Mouse (Mus musculus) Patski (cell line): Measurements from ENCODE around the gene Fgd5. TPM values are rescaled to one million over a fixed set of nuclear protein-coding genes. Genes with fewer than 3 reads are reported as not detected.
"Not testable (repeated sequence)": the region's sequence is repeated elsewhere in the genome, so short reads cannot be mapped to it uniquely, and the experiment has no call there.

Experiments
- ATAC-seq: fragments of 100-300 bp; one replicate; pipeline ENCODE4 v1.8.0; 2021
- CTCF ChIA-PET: fragments of 350-600 bp; sonication (Branson Sonifier 250); formaldehyde crosslinking; loops from one replicate; lab custom pipeline; 2022; ENCODE audit warnings: inconsistent platforms; lab: Charles Lee
- POLR2A ChIA-PET: fragments of 350-600 bp; sonication (Branson Sonifier 250); formaldehyde crosslinking; loops from one replicate; lab custom pipeline; 2022; ENCODE audit warnings: antibody characterized with exemption, inconsistent platforms; lab: Charles Lee
- DNase-seq: peaks from one replicate; pipeline ENCODE4 v3.0.0-alpha.2; 2011; ENCODE audit warnings: low read depth, low spot score
- H3K27me3 ChIP-seq: fragments of 371-371 bp; one replicate; pipeline ENCODE4 v1.5.1; 2021
- CTCF ChIP-seq: fragments of 100-300 bp; IDR thresholded peaks from one replicate; pipeline ENCODE4 v1.5.1; 2021
- in situ Hi-C: fragments of 300-500 bp; cut with MboI; formaldehyde crosslinking; loops from 3 replicates; pipeline ENCODE4 v1.11.1; 2018; ENCODE audit warnings: low pct_unique_long_range_greater_than_20kb, mixed read lengths
- polyA plus RNA-seq: library from polyadenylated mRNA; unstranded; gene quantifications from one replicate; pipeline ENCODE4 v1.2.3, GENCODE M21; 2021

Gene Fgd5
- polyA plus RNA-seq, 1 experiment from 2014 or later = 0.06 TPM

DNA sequence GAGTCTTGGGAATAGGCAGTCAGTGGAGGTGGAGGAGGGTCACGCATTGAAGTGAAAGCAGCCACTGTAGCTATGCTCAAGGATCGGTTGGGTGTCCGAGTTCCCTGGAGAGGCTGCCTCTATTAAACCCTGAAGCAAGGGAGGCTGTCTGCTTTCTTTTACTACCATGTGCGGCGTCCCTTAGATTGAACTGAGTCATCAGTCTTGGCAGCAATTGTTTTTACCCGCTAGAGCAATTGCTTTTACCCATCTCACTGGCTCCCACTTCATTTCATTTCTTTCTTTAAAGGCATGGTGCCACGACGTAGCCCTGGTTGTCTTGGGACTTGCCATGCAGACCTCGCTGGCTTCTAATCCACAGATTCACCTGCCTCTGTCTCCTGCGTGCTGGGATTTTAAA lies 85.4 kb downstream of the Fgd5 start:
- TF ChIP-seq CTCF = no peak
- ATAC-seq (no peak), DNase-seq (no peak)
- POLR2A ChIA-PET = interaction anchor here (0.6 kb wide), 1 partner anchor 47 kb away, joined by 3 read pairs; no protein-coding TSS in a partner anchor
- CTCF ChIA-PET = interaction anchor here (1.3 kb wide), 1 partner anchor 162 kb away, joined by 3 read pairs; no protein-coding TSS in a partner anchor
- peaks cover 15% of the 10 kb centered on the region for H3K27me3 ChIP-seq
- in situ Hi-C loops = loop anchor here (10.0 kb wide), 1 partner anchor 549 kb away; the partner anchor contains the start of genes Lsm3 and Xpc

DNA sequence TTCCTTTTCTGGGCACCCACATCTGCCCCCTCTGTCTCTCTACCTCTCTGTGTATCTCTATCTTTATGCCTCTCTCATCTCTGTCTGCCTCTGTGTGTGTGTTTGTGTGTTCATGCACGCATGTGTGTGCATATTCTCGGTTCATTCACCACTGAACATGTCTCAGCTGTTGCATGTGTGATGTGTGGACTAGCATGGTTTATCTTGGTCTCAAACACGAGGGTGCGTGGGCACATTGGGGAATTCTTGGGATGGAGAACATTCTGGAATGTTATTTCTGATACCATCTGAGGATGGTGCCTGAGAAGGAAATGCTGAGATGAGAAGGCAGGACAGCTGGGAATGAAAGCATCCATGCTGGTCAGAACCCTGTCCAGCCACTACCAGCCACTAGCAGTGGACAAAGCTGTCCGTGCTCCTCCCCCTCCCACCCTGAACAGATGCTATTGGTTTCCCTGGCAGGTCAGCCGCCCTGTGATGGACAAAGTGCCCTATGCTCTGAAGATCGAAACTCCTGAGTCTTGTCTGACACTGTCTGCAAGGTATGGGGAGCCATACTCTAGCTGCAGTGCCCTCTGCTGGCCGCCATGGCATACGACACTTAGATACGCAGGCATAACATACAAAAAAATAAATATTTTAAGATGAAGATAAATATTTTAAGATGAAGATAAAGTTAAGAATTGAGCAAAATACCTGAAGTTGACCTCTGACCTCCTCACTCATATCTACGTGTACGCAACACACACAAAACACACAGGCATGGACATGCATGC lies 87.2 kb downstream of the Fgd5 start:
- in situ Hi-C loops = loop anchor here (5.0 to 10.0 kb wide), 3 partner anchors 164 to 551 kb away; partner anchors contain the start of genes 4930590J08Rik, Lsm3 and Xpc
- ChIA-PET CTCF (interaction anchor here (1.0 to 5.2 kb wide), 7 partner anchors 23 to 296 kb away, joined by 3 to 60 read pairs (median 3); partner anchors contain the start of gene 4930590J08Rik), POLR2A (no interaction called here)
- no peak for TF ChIP-seq CTCF
- DNase-seq (no peak), ATAC-seq (no peak)
- peaks cover 14% of the 10 kb centered on the region for H3K27me3 ChIP-seq

DNA sequence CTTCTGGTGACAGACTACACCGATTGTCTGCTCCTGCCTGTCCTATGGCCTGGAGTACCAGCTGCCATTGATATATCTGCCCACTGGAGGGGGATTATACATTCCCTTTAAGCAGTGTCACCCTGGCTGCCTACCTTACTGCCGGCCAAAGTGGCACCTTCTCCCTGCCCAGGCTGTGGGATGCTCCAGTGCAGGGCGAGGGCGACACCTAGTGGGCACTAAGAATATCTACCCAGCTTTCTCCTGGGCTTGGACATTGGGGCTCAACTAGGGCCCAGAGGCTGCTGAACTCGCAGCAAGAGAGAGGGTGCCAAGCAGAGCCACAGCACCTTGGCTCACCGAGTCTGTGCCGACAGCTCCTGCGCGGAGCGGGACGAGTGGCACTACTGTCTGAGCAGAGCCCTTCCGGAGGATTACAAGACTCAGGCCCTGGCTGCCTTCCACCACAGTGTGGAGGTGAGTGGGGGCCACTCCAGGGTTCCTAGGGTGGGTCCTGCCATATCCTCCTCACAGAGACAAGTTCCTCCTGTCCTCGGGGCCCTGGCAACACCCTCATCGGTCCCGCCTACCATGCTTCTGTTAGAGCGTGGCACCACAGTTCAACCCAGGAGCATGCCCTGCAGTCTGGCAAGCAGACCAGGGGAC lies 88.6 kb downstream of the Fgd5 start:
- no peak for DNase-seq
- no peak for TF ChIP-seq CTCF
- in situ Hi-C loops = loop anchor here (5.0 to 10.0 kb wide), 3 partner anchors 165 to 552 kb away; partner anchors contain the start of genes 4930590J08Rik, Lsm3 and Xpc
- ChIA-PET POLR2A (interaction anchor here (0.7 to 1.0 kb wide), 2 partner anchors 167 to 307 kb away, joined by 3 read pairs; no protein-coding TSS in a partner anchor), CTCF (interaction anchor here (1.0 to 5.2 kb wide), 9 partner anchors 8 to 538 kb away, joined by 3 to 60 read pairs (median 3); partner anchors contain the start of gene 4930590J08Rik)
- ATAC-seq = peak; percentile 24
- H3K27me3 ChIP-seq = peaks cover 14% of the 10 kb centered on the region

DNA sequence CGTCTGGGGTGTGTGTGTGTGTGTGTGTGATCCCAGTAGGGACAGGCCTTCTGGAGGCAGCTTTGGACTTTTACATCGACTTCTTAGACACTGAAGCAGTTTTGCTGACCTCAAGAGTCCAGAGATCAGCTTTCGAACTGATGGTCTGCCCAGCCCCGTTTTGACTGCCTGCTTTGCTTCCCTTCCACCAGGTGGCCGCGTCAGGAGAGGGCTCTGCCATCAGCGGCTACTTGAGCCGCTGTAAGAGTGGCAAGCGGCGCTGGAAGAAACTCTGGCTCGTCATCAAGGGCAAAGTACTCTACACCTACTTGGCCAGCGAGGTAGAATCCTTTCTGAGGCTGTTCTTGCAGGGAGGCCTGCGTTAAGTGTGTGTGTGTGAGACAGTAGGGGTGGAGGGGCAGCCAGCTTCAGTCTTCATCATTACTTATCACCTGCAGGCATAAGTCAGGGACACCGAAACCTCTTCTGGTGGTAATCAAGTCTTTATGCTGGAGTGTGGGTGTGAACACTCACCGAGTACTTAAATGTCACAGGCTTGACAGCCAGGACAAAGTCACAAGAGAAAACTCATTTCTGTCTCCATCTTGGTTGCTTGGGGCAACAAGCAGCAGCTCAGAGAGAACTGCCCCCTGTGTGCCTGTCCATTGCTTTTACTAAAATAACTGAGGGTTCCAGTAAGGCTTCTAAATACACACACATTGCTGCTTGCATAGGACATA lies 92.6 kb downstream of the Fgd5 start:
- peaks cover 22% of the 10 kb centered on the region for H3K27me3 ChIP-seq
- no peak for ATAC-seq
- DNase-seq = no peak
- ChIA-PET CTCF (no interaction called here), POLR2A (interaction anchor here (1.5 kb wide), 1 partner anchor 19 kb away, joined by 3 read pairs; no protein-coding TSS in a partner anchor)
- in situ Hi-C loops = no loop called here
- TF ChIP-seq CTCF = no peak

DNA sequence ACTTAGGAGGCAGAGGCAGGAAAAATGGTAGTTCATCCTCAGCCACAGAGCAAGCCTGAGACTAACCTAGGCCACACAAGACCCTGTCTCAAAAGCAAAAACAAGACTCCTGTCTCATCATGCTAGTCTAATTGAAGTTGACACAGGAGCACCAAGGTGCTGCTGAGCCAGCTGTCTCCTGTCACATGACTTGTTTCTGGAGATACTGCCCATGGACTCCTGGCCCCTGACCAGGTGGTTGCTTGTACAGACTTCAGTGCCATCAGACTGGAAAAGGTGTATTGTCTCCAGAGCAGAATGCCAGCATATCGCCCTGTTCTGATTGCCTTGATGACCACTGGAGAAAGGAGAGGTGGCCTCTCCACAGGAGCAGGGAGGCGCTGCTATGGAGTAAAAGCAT lies 102.1 kb downstream of the Fgd5 start:
- ATAC-seq (no peak), DNase-seq (no peak)
- no peaks in the 10 kb centered on the region for H3K27me3 ChIP-seq
- ChIA-PET POLR2A (interaction anchor here (1.0 to 1.4 kb wide), 2 partner anchors 9 to 402 kb away, joined by 3 read pairs; no protein-coding TSS in a partner anchor), CTCF (no interaction called here)
- TF ChIP-seq CTCF = no peak
- in situ Hi-C loops = no loop called here

DNA sequence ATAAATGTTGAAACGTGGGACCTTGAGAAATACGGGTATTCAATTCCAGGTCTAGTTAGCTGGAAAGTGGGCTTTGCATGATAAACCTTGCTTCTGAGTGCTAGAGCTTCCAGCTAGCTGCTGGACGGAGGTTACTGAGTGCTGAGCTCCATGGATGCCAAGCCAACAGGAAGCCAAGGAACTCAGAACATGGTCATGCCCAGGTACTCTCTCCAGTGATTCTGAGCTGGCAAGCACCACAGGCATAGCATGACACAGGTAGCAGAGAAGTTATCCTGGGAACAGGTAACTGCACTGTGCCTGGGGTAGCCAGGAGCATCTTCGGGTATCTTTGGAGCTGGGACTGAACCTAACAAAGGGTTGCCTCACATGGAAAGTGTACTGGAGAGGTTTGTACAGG lies 104.1 kb downstream of the Fgd5 start:
- H3K27me3 ChIP-seq = no peaks in the 10 kb centered on the region
- in situ Hi-C loops = no loop called here
- no peak for TF ChIP-seq CTCF
- ATAC-seq (no peak), DNase-seq (no peak)
- POLR2A ChIA-PET = no interaction called here
- CTCF ChIA-PET = no interaction called here

DNA sequence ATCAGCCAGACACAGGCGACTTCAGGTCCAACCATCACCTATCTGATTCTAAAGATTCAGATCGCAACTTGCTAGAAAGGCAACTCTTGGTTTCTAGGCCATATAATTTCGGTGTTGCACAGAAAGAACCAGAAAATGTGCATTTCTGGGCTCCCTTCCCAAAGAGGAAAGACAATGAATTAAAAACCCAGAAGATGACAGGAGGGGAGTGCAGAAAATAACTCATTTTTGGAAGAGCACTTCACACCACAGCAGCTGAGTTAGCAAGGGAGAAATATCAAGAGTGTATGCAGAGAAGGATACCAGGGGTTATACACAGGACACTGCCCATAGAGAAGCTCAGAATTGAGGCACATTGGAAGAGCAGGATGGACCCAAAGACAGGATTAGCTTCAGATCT lies 106.3 kb downstream of the Fgd5 start:
- ChIA-PET CTCF (interaction anchor here (1.5 kb wide), 1 partner anchor 11 kb away, joined by 3 read pairs; no protein-coding TSS in a partner anchor), POLR2A (no interaction called here)
- DNase-seq = no peak
- H3K27me3 ChIP-seq = no peaks in the 10 kb centered on the region
- TF ChIP-seq CTCF = no peak
- no peak for ATAC-seq
- in situ Hi-C loops = no loop called here

DNA sequence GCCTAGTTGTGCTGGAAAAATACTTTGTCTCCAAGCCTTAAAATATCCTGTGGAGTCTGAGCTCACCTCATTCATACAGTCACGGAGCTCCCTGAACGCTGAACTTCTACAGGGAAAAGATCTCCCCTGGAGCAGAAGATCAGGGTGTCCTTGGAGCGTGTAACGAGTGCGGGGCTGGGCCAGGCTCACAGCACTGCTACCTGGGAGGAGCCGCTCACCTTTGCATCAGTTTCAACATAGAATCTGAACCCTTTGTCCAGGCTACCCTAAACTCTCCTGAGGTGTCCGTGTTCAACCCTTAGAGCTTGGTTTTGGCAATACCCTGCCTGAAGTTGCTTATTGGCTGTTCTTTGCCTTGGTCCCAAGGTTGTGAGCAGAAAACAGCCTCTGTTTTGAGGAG lies 110.5 kb downstream of the Fgd5 start:
- CTCF ChIA-PET, DNase-seq, POLR2A ChIA-PET, H3K27me3 ChIP-seq, ATAC-seq, in situ Hi-C loops: not testable (repeated sequence)

DNA sequence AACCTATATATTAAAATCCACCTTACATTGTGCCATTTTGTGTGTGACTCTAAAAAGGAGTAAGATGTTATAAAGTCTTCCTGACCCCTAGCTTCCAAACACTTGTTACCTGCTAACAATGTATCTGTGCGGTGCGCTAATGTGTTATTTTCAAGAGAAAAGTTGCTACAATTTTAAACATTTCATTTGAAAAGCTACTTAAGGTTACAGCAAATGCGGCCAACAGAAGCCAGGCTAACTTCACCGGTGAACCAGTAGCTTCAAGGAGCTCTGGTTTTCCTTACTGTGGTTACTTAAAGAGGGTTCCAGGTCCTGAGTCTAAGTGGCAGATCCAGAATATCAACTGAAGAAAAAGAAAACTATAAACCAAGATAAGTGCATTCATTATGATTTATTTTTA lies 111.3 kb downstream of the Fgd5 start:
- TF ChIP-seq CTCF = no peak
- in situ Hi-C loops = no loop called here

DNA sequence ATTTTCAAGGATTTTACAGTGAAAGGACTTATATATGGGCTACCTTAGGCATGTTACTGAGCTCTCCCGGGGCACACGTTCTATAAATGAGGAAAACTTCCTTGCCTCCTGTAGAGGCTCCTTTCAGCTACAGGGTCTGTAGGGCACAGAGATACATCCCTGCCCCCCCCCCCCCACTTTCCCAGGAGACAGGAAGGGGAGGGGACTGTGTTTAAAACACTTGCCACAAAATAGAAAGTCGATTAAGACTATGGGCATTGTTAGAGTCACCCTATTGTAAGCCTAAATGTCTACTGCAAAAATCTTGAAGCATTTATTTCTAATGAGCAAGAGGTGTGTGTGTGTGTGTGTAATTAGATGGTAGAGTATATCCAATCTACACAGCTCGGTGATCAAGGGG lies 111.8 kb downstream of the Fgd5 start:
- H3K27me3 ChIP-seq = no peaks in the 10 kb centered on the region
- in situ Hi-C loops = no loop called here

More for the DNA sequence above, 111.3 kb downstream of the Fgd5 start:
- DNase-seq (no peak), ATAC-seq (no peak)
- ChIA-PET CTCF (no interaction called here), POLR2A (interaction anchor here (1.2 to 1.4 kb wide), 2 partner anchors 10 to 19 kb away, joined by 3 read pairs; no protein-coding TSS in a partner anchor)
- H3K27me3 ChIP-seq = no peaks in the 10 kb centered on the region

More for the DNA sequence above, 111.8 kb downstream of the Fgd5 start:
- DNase-seq (no peak), ATAC-seq (no peak)
- CTCF ChIA-PET = no interaction called here
- no peak for TF ChIP-seq CTCF
- POLR2A ChIA-PET = interaction anchor here (0.9 to 1.4 kb wide), 3 partner anchors 10 to 38 kb away, joined by 3 read pairs; no protein-coding TSS in a partner anchor
